Mouse (Mus musculus): ENCODE measurements at regions not wholly inside any gene's neighbourhood (a gene's known extent, or its start where the extent isn't known, plus 50 kb on each side); places are given as distances from the start of the nearest gene placed in this dataset.

GRCm38 (mm10) chr10:120666202-120666860 lies 190.1 kb upstream of the Hmga2 start:
- DNase-seq (ENCODE audit: low spot score in 2 of 2) = no peak

GRCm38 (mm10) chr10:120665670-120666069 lies 189.4 kb upstream of the Hmga2 start:
- DNase-seq (ENCODE audit: low spot score in 2 of 2) = no peak

GRCm38 (mm10) chr10:120664419-120664818 lies 188.2 kb upstream of the Hmga2 start:
- DNase-seq (ENCODE audit: low spot score in 2 of 2) = no peak

- DNase-seq (ENCODE audit: low spot score in 2 of 2) = no peak
Observed at GRCm38 (mm10) chr10:120663396-120663795, 187.1 kb upstream of the Hmga2 start.

DNA sequence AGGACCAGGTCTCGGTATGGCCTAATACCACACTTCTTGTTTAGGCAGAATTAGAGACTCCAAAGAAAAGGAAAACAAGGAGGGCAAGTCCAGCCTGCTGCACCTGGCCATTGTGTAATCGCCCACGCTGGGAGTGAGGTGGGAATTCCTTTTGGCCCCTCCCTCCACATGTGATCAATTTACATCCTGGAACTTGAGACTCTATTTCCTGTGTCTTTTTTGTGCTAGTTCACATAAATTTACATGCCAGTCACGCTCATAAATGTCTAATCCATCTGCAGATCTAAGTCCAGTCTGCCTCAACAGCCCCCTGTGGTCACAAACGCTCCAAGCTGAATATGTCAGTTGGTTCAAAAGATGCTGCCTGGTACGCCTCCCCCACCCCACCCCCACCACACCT lies 184.2 kb upstream of the Hmga2 start:
- DNase-seq (ENCODE audit: low spot score in 2 of 2) = no peak

DNA sequence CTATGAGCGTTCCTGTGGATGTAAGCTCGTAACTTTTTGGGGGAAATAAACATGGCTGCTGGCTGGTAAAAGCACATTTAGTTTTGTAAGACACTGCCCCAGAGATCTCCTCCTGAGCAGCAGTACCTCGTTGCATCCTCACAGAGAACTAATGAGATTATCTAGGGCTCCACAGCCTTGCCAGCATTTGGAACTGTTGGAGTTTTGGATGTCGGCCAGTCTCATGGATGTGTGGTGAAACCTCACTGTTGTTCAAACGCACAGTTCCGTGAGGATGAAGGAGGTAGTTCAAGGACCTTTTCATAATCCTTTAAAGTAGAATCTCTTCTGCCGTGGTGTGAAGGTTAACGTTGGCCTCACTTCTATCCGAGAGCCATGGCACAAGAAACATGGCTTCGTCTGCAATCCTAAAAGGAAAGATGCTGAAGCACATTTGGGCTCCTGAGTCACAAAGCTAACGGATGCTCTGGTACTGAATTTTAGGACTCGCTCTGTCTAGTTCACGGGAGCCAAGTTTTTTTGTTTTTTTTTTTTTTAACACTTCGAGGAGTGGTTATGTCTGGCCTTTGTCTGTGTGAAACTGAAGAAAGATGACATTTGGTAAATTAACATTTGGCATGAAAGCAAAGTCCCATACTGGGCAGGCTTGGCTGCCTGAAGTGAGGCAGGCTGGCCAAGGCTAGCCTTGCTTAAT lies 179.1 kb upstream of the Hmga2 start:
- peak in 1 of 2 experiments; percentile 34 for DNase-seq (ENCODE audit: low spot score in 2 of 2)

DNA sequence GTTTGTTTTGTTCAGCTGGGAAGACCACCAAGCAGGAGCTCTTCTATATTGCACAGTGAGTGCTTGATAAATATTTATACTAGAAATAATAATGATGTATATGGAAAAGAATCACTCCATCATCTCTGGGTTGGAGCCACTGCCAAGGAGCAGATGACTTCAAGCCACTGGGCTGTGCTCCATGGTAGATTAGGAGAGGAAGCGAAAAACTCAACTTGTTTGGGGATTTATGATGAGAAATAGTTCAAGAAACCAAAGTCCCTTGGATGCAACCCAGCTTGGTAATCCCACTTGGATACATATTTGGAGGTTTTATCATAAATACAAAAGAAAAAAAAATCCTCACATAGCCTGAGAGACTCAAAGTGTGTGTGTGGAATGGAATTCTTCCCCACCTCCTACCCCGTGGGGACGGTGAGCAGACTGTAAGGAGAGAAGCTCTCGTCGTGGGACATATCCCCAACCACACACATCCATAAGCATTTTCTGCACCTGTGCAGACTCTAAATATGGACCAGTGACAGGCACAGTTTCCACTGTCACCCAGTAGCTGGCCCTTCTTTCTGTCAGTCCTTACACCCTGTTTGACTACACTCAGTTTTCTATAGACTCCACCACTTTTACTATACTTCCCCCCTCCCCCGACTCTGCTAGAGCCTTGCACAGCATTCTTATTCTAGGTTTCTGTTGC lies 176.4 kb upstream of the Hmga2 start:
- DNase-seq (ENCODE audit: low spot score in 2 of 2) = no peak

- no peak for DNase-seq (ENCODE audit: low spot score in 2 of 2)
Observed at GRCm38 (mm10) chr10:120651845-120652244, 175.6 kb upstream of the Hmga2 start.

DNA sequence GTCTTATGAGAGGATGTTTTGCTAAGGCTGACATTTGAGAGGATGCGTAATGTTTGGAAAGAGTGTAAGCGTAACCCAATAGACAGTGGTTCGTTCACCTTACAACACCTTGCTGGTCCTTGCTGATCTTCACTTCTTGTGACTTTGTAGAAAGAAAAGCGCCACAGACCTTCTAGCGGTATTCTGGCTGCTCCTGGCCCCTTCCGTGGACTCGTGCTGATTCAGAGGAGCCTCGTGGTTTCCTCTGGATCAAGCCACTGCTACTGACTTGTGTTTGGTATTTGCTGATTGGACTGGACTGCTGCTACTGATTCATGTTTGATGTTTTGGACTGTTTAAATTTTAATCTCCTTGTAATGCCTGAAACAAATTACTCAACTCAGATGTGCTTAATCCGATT lies 174.1 kb upstream of the Hmga2 start:
- DNase-seq (ENCODE audit: low spot score in 2 of 2) = no peak

GRCm38 (mm10) chr10:120648741-120649140 lies 172.5 kb upstream of the Hmga2 start:
- no peak for DNase-seq (ENCODE audit: low spot score in 2 of 2)

DNA sequence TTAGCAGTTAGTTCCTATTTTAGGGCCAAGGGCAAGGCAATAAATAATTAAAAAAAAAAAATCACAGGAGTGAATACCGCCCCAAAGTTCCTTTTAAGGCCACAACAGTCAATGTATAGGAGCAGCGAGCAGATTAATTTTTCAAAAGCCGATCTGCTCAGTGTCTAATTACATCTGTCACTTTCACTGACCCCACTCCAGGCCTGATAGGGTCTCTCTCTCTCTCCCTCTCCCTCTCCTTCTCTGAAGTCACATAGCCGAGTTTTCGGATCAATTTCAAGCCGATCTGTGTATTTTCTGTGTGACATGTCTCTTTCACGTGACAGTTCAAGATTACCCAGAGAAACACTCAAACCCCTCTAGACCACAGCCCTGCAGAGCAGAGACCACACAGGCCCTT lies 171.8 kb upstream of the Hmga2 start:
- DNase-seq (ENCODE audit: low spot score in 2 of 2) = no peak

GRCm38 (mm10) chr10:120647323-120647722 lies 171.1 kb upstream of the Hmga2 start:
- DNase-seq (ENCODE audit: low spot score in 2 of 2) = no peak

GRCm38 (mm10) chr10:120646862-120647311 lies 170.6 kb upstream of the Hmga2 start:
- peak; percentile 35 to 45 for DNase-seq (ENCODE audit: low spot score in 2 of 2)

DNA sequence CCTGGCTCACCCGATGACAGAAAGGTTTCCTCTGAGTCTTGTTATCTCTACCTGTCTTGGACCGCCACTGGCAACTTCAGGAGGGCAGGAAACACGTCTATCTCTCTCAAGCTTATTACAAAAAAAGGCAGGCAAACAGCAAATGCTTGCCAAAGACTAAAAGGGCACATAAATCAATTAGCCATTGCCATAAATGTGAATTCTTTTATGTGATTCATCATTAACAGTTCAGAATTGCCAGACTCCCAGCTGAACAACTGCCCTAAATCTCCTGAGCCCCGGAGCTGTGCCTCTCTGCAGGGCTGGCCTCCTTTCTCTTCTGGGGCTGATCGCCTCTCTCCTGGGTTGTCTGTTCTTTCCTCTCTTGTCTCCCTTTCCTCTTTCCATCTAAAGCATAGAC lies 164.6 kb upstream of the Hmga2 start:
- DNase-seq (ENCODE audit: low spot score in 2 of 2) = no peak

- no peak for DNase-seq (ENCODE audit: low spot score in 2 of 2)
Observed at GRCm38 (mm10) chr10:120638316-120638715, 162.0 kb upstream of the Hmga2 start.

DNA sequence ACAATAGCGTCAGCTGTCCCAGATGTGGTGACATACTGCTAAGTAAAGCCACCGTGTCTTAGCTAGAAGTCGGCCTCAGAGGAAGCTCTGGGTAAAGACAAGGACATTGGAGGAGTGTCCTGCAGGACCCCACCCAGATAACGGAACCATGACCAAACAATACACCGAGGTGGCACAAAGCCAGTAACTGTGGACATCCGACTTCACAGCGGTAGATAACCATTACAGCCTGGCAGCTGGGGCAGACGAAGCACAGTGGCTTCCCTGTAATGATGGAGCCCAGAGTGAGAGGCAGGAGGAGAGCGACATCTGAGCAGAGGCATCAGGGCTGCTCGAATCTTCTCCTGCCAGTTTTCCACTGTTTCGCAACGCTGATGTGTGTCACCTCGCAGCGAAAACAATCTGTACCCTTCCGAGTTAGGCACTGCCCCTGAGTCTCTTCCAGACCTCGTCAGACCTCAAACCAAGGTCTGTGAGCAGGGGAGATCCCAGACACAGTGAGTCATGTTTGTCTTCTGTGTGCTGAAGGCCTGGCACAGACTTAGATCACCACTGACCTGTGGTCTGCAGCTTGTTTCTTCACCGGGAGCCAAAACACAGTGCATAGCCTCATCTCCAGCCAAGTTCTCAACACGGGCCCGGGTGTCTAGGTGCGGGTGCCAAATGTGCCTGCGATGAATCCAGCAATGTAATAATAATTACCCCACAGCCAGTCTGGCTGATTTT lies 159.7 kb upstream of the Hmga2 start:
- DNase-seq (ENCODE audit: low spot score in 2 of 2) = peak; percentile 39 to 46

DNA sequence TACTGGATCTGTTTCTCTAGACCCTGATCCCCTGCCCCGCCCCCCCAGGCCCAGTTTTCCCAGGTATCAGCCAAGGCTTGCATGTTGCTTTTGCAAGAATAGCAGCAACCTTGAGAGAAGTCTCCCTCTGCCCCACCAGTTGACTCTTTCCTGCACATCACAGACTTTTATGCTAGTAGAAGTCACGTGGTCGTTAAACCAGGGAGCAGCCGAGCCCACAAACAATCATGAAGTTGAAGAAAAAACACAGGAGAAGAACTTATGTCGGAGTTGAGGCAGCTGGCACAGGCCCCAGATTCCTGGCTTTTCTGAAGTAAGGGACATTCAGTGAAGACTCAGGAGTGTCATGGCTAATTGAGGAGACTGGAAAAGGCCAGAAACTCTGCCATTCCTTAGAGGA lies 158.9 kb upstream of the Hmga2 start:
- no peak for DNase-seq (ENCODE audit: low spot score in 2 of 2)

DNA sequence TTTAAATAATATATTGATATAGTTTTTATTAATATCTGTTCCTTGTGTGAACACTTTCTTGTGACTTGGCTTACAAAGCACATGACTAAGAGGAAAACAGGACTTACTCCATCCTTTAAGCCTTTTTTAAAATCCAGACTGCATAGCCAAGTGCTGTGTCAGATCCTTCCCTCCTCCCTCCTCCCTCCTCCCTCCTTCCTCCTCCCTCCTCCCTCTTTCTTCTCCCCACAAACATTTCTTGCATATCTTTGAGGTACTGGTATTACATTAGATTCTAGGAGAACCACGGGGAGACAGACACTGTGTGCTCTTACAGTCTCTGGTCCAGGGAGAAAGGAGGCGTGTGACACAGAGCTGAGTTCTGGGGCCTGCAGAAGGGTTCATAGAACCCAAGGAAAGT lies 155.8 kb upstream of the Hmga2 start:
- DNase-seq (ENCODE audit: low spot score in 2 of 2) = no peak

GRCm38 (mm10) chr10:120628066-120628465 lies 151.8 kb upstream of the Hmga2 start:
- DNase-seq (ENCODE audit: low spot score in 2 of 2) = no peak

GRCm38 (mm10) chr10:120625474-120625873 lies 149.2 kb upstream of the Hmga2 start:
- no peak for DNase-seq (ENCODE audit: low spot score in 2 of 2)

DNA sequence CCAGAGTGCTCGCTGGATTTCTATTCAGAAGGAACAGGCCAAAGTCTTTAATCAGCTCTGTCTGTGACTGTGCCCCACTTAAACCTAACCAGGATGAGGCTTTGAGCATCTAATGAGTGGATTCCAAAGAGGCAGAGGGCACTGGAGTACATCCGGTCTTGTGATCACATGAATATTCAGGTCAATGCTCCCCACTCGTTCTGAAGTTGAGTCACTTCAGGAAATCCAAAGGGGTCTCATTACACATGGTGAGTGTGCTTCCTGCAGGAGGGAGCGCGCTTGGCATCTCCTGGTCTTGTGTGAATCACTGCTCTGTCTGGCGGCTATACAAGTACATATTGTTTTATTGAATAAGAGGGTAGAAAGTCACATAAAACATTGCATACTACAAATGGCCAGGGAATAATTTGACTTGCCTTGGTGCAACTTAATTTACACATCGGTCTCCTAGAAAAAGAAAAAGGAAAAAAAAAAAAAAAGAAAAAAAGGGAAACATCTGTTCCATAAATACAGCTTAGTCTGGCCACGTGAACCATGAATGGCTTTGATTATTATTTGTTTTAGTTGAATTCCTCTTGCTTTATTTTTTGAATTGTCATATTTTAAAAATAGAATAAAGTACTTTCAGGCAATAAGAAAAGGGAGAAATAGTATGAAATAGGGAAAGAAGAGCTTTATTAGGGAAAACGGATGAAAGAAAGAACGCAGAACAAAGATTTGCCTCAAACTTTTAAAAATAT lies 148.1 kb upstream of the Hmga2 start:
- peak in 1 of 2 experiments; percentile 28 for DNase-seq (ENCODE audit: low spot score in 2 of 2)
